Mouse (Mus musculus): ENCODE results near the gene Tbx3.

Gene Tbx3

GRCm38 (mm10) chr5:119662731-119663130 lies 7.7 kb upstream of the Tbx3 start:
- no peak for DNase-seq

- DNase-seq = no peak
Measured at GRCm38 (mm10) chr5:119663241-119663640, 7.2 kb upstream of the Tbx3 start.

GRCm38 (mm10) chr5:119663747-119664146 lies 6.7 kb upstream of the Tbx3 start:
- DNase-seq = no peak

- DNase-seq = no peak
Measured at GRCm38 (mm10) chr5:119665739-119666138, 4.7 kb upstream of the Tbx3 start.

GRCm38 (mm10) chr5:119667356-119667940 lies 3.0 kb upstream of the Tbx3 start:
- DNase-seq = no peak

GRCm38 (mm10) chr5:119668191-119668912 lies 2.1 kb upstream of the Tbx3 start:
- no peak for DNase-seq

- DNase-seq = no peak
Measured at GRCm38 (mm10) chr5:119668913-119669411, 1.5 kb upstream of the Tbx3 start.

- no peak for DNase-seq
Measured at GRCm38 (mm10) chr5:119669741-119670565, 516 bp upstream of the Tbx3 start.

GRCm38 (mm10) chr5:119671124-119671801 lies 794 bp downstream of the Tbx3 start:
- DNase-seq = no peak

GRCm38 (mm10) chr5:119671965-119672347 lies 1.5 kb downstream of the Tbx3 start:
- no peak for DNase-seq

GRCm38 (mm10) chr5:119672348-119672983 lies 2.0 kb downstream of the Tbx3 start:
- DNase-seq = no peak

GRCm38 (mm10) chr5:119672984-119673600 lies 2.6 kb downstream of the Tbx3 start:
- DNase-seq = no peak

- DNase-seq = no peak
Measured at GRCm38 (mm10) chr5:119673716-119674605, 3.5 kb downstream of the Tbx3 start.

- no peak for DNase-seq
Measured at GRCm38 (mm10) chr5:119674606-119675330, 4.3 kb downstream of the Tbx3 start.

- DNase-seq = no peak
Measured at GRCm38 (mm10) chr5:119676245-119676644, 5.8 kb downstream of the Tbx3 start.

GRCm38 (mm10) chr5:119678516-119678915 lies 8.0 kb downstream of the Tbx3 start:
- no peak for DNase-seq

GRCm38 (mm10) chr5:119679084-119679483 lies 8.6 kb downstream of the Tbx3 start:
- no peak for DNase-seq

GRCm38 (mm10) chr5:119679614-119680328 lies 9.3 kb downstream of the Tbx3 start:
- no peak for DNase-seq

- no peak for DNase-seq
Measured at GRCm38 (mm10) chr5:119680329-119681010, 10.0 kb downstream of the Tbx3 start.

Measured in cerebellum, postnatal 36 days (tissue).